ENCODE assay signal across 20 mouse cellular contexts in genomic region chr15:87549724-87550123, GRCm38 (mm10). TPM values are rescaled to one million over a fixed set of nuclear protein-coding genes. Genes with fewer than 3 reads are reported as not detected.
DNase-seq lines count a peak whose midpoint lies in the region; ATAC-seq lines count a peak whose summit lies in the region.
"Had no signal": no experiment of that assay in that cellular context is flagged by ENCODE, and none has a peak within 500 bp of the region (broad histone marks: within the 10 kb centered on the region; RNA-seq: fewer than 3 reads in every experiment).

No protein-coding gene starts in this region.

- no peaks in the 10 kb centered on the region for H3K36me3 ChIP-seq in hindbrain, embryonic 13.5 days
- H3K36me3 ChIP-seq in hindbrain, embryonic 16.5 days (ENCODE audit: control insufficient read depth, insufficient read depth, low read length): no peaks in the 10 kb centered on the region
- H3K36me3 ChIP-seq: embryonic facial prominence, embryonic 13.5 days; G1E; heart, embryonic 12.5 days; hindbrain, embryonic 15.5 days had no signal

- intact Hi-C loops in left cerebral cortex, postnatal 4 days (cut with DNase I): loop anchor here (10.0 kb wide), 2 partner anchors 185 to 1305 kb away; no protein-coding TSS in a partner anchor

- peak overlapping the region; percentile 30; the same call in 1 of the 2 replicates for H3K9ac ChIP-seq in hindbrain, embryonic 13.5 days
- H3K9ac ChIP-seq in hindbrain, embryonic 16.5 days (ENCODE audit: low read depth, low read length): no peak overlapping the region
- H3K9ac ChIP-seq: embryonic facial prominence, embryonic 13.5 days; heart, embryonic 12.5 days had no signal

- 56% methylated on average over 4 of the region's 4 CpGs for WGBS in hindbrain, embryonic 13.5 days
- WGBS in hindbrain, embryonic 16.5 days: 44% methylated on average over 4 of the region's 4 CpGs

- DNase-seq in cerebellum, adult 9-10 months: peak; percentile 16
- DNase-seq in cerebellum, adult 9-11 months: no peak
- DNase-seq in left cerebral cortex, postnatal 4 days: peak; percentile 38
- no peak for DNase-seq in left cerebral cortex, adult 11 months (ENCODE audit: low spot score)
- peak; percentile 66 for DNase-seq in retina, postnatal 1 day
- DNase-seq in retina, embryonic 14.5 days (ENCODE audit: low spot score): no peak
- DNase-seq: adrenal gland, postnatal 14 days; B cell, adult 2 months; cerebellum, adult 18-20 months; gastrocnemius, adult 2 months; gastrocnemius, postnatal 25 days had no signal

- no peaks in the 10 kb centered on the region for H3K9me3 ChIP-seq in hindbrain, embryonic 13.5 days
- H3K9me3 ChIP-seq in hindbrain, embryonic 16.5 days (ENCODE audit: control insufficient read depth, low read length): no peaks in the 10 kb centered on the region
- H3K9me3 ChIP-seq: embryonic facial prominence, embryonic 13.5 days; forebrain, embryonic 13.5 days; heart, embryonic 12.5 days; hindbrain, embryonic 15.5 days had no signal

- no peak overlapping the region for H3K4me3 ChIP-seq in hindbrain, embryonic 13.5 days
- no peak overlapping the region for H3K4me3 ChIP-seq in hindbrain, embryonic 16.5 days (ENCODE audit: low read length)
- H3K4me3 ChIP-seq: embryonic facial prominence, embryonic 13.5 days; forebrain, embryonic 13.5 days; gastrocnemius, adult 2 months; heart, embryonic 12.5 days; hindbrain, embryonic 15.5 days had no signal

- H3K27me3 ChIP-seq in hindbrain, embryonic 13.5 days: 0 out of 2 replicates have a peak, but pooled peaks cover 7% of the 10 kb centered on the region
- no peaks in the 10 kb centered on the region for H3K27me3 ChIP-seq in hindbrain, embryonic 16.5 days (replicated peaks; ENCODE audit: control insufficient read depth, insufficient read depth, low read length)
- H3K27me3 ChIP-seq: hindbrain, embryonic 15.5 days had no signal

- no peak overlapping the region for H3K4me2 ChIP-seq in hindbrain, embryonic 13.5 days
- no peak overlapping the region for H3K4me2 ChIP-seq in hindbrain, embryonic 16.5 days (ENCODE audit: low read length)
- H3K4me2 ChIP-seq: embryonic facial prominence, embryonic 13.5 days; forebrain, embryonic 13.5 days; heart, embryonic 12.5 days had no signal

- H3K4me1 ChIP-seq in hindbrain, embryonic 13.5 days (replicated peaks): peaks cover 71% of the 10 kb centered on the region
- H3K4me1 ChIP-seq in hindbrain, embryonic 16.5 days (ENCODE audit: control insufficient read depth, insufficient read depth, low read depth, low read length): peaks cover 40% of the 10 kb centered on the region
- H3K4me1 ChIP-seq: heart, embryonic 12.5 days had no signal

- H3K27ac ChIP-seq in hindbrain, embryonic 13.5 days: 0 out of 2 replicates have a peak overlapping the region, but pooled peaks have one; percentile 30
- no peak overlapping the region for H3K27ac ChIP-seq in hindbrain, embryonic 16.5 days (ENCODE audit: low read depth, low read length)
- H3K27ac ChIP-seq: embryonic facial prominence, embryonic 13.5 days; forebrain, embryonic 13.5 days; gastrocnemius, adult 2 months; hindbrain, embryonic 15.5 days had no signal

- ATAC-seq in hindbrain, embryonic 13.5 days (ENCODE audit: low FRiP score): no peak
- no peak for ATAC-seq in hindbrain, embryonic 16.5 days
- ATAC-seq: CD4-positive, CD25-positive, alpha-beta regulatory T cell, adult 4 months; forebrain, embryonic 13.5 days had no signal

RNA-seq across cellular contexts. Expression of gene Fam19a5, which starts 5.6 kb away (rescaled TPM):
- 20.5 and 21.7 TPM in 2 replicates for polyA plus RNA-seq in hindbrain, embryonic 13.5 days (2015; fragmentation: Nextera tagmentation; extraction: Ambion mirVana)
- 27.8 and 28.3 TPM in 2 replicates for polyA plus RNA-seq in hindbrain, embryonic 16.5 days (2015; fragmentation: Nextera tagmentation; extraction: Ambion mirVana)
- total RNA-seq in left cerebral cortex, postnatal 4 days (2021): 10 to 100 TPM; 53.0 to 61.5 TPM
- total RNA-seq: G1E; granulocyte monocyte progenitor cell, adult 5-6 weeks had no signal
- polyA plus RNA-seq: CD4-positive, CD25-positive, alpha-beta regulatory T cell, adult 4 months; G1E had no signal

Comparison
In these comparisons a context has a peak if more than half of its experiments do, and no peak if none do; other contexts are left out.
1. DNase-seq: peak in cerebellum, adult 9-10 months (single experiment), left cerebral cortex, postnatal 4 days (single experiment) and retina, postnatal 1 day (single experiment); none in cerebellum, adult 9-11 months (single experiment), left cerebral cortex, adult 11 months (single experiment) and retina, embryonic 14.5 days (single experiment).